Mouse (Mus musculus) spleen, postnatal 36 days (tissue): Measurements from ENCODE around the gene Gm11020.

ENCODE experiments used
- DNase-seq, 2 experiments: peaks; one replicate each; pipeline ENCODE4 v3.0.0; 2022; ENCODE audit warnings: low spot score in 2 of 2, mixed read lengths in 1 of 2

Gene Gm11020

DNA sequence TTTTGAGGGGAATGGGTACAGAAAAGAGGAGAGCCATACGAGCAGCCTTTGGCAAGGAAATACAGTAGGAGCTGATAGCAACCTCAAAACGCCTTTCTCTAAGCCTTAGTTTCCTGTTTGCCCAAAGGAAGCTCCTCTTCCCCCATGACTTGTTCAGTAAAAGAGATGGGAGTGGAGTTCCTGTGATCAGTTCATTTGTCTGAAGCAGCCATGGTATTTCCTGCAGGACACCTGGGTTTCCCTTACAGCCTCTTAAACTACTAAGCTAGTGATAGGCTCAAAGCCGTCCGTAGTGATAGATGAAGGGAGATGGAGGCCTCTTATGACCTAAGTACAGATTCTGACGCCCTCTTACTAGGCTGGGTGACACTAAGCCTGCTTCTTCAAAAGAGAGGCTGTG, 21.1 kb downstream of the Gm11020 start:
- no peak for DNase-seq

GRCm38 (mm10) chr8:104343957-104344356, 22.6 kb downstream of the Gm11020 start:
- DNase-seq = peak; percentile 71 to 75

GRCm38 (mm10) chr8:104344622-104345021, 23.3 kb downstream of the Gm11020 start:
- DNase-seq = no peak

DNA sequence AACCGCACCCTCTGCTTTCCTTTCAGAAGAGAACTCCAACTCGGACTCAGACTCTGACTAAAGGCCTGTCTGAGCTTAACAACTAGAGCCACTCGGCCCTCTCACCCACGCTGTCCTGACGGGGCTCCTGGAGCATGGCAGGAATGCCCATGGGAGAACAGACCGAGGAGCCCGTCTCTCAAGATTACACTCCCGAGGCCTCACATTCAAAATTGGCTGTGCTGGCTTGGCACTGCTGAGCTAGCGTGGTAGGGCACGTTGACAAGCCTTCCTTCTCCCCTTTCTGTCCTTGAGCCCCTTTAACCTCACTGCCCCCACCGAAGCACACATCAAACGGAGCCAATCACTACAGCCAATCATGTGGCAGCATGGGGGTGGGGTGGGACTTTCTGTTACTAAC, 25.3 kb downstream of the Gm11020 start:
- DNase-seq = no peak

GRCm38 (mm10) chr8:104348971-104349370, 27.6 kb downstream of the Gm11020 start:
- no peak for DNase-seq

DNA sequence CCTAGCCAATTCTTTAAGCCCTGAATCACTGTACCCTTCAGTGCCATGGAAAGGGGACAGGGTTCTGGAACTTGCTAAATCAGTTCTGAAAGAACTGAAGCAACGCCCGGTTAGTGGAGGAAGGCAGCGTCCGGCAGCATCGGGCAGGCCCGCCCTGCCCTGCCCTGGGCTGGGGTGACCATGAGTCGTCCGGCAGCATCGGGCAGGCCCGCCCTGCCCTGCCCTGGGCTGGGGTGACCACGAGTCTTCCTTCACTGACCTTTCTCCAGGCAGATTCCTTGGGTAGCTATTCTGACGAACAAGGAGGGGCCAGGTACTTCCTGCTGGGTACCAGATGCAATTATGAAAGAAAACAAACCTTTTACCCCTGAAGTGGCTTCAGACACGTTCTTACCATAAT, 28.7 kb downstream of the Gm11020 start:
- no peak for DNase-seq

- DNase-seq = no peak
Observed at GRCm38 (mm10) chr8:104353186-104353585, 31.8 kb downstream of the Gm11020 start.

DNA sequence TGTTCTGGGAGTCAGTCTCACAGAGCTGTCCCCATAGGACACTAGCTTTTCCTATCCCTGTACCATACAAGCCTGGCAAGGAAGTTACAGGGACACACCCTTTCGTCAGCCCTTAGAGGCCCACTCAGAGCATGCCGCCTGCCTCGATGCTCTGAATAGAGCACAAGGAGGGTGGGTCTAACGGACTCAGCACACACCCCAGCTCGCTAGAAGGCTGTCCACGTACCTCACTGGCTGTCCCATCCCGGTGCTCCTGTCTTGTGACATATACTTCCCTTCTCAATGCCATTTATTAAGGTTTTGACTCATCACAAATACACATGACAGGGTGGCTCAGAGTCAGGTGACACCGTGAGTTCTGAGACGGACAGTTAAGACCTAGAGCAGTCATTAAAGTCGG, 33.1 kb downstream of the Gm11020 start:
- no peak for DNase-seq

GRCm38 (mm10) chr8:104358637-104359036, 37.3 kb downstream of the Gm11020 start:
- DNase-seq = no peak

DNA sequence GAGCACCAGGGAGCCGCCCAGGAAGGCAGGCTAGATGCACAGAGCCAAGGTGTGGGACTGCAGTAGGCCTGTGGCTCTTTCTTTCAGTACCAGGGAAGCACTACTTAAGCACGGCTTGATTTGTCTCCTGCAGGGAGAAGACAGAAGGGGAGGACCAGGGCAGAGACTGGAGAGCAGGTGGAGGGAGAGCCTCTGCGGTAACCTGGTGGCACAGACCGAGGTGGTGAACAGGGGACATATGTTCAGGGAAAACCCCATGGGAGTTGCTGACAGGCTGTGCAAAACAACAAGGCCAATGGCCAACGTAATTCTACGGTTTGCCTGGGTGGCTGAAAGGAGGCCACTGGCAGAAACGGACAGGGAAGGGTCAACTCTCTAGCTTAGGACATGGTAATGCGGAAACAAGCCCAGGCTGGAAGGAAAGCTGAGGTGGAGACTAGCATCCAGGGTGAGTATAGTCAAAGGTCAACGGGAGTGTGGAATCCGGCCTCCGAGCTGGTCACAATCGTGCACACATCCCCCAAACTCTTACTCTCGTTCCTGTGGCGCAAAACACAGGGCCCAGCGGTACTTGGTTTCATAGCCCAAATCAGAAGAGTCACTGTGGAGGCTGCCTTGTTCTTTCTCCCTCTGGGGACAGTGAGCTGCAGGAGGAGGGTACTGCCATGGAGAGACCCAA, 38.5 kb downstream of the Gm11020 start:
- no peak for DNase-seq

- no peak for DNase-seq
Observed at GRCm38 (mm10) chr8:104365695-104366094, 44.3 kb downstream of the Gm11020 start.

GRCm38 (mm10) chr8:104367398-104367797, 46.0 kb downstream of the Gm11020 start:
- DNase-seq = no peak

GRCm38 (mm10) chr8:104369591-104369990, 48.2 kb downstream of the Gm11020 start:
- no peak for DNase-seq

DNA sequence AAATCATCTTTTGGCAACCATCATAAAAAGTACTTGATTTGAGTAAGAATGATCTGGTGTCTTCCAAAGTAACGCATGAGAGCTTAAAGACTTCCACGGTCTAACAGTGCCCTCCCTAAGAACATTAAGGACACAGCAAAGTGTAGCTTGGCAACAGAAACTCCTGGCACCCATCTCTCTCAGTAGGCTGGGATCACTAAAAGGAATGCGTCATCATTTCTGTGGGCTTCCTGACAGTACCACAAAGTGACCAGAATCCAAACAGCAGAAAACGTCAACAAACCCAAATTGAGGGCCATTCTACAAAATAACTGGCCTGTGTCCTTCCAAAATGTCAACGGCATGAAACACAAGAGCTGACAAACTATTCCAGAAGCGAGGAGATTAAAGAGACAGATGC, 48.7 kb downstream of the Gm11020 start:
- no peak for DNase-seq

- DNase-seq = no peak
Observed at GRCm38 (mm10) chr8:104371121-104371520, 49.8 kb downstream of the Gm11020 start.
